Mouse (Mus musculus): Measurements from ENCODE around the gene Cdk14.
A peak's percentile ranks its signal among the peaks of the same experiment; 100 is the strongest.

Cdk14 gene

DNA sequence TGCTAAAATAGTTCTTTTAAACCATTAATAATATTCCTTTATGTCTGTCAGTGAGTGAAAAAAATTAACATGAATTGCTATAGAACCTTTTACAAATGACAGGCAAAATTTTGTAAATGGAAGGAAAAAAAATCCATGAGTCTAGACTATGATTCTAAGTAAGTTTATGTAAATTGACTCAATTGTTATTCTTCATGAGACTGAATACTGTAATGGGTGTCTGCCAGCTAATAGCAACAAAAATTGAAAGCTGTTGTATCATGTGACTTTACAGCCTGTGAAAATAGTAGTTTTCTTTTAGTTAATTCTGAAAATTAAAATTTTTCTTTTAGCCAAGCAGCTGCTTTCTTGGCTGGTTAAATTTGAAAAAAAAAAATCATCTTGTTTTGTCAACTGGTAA, 234.6 kb downstream of the Cdk14 start:
- no peak for DNase-seq (ENCODE audit: low spot score in 2 of 2)

DNA sequence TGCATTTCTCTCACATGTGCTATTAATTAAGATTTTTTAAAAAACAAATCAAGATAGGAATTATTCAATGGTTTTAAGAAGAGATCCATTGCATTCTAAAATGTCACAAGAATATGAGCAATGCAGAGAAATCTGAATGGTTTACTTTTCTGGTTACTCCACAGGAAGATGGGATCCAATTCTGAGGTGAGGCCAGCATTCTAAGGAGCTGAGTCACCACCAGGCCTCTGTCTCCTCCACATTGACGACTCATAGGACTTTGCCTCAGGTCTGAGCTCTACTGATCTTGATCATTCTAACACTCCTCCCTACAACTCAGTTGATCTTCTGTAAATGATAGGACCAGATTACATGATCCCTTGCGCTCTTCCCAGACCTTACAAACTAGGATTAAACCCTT, 239.4 kb downstream of the Cdk14 start:
- DNase-seq (ENCODE audit: low spot score in 2 of 2), result no peak

DNA sequence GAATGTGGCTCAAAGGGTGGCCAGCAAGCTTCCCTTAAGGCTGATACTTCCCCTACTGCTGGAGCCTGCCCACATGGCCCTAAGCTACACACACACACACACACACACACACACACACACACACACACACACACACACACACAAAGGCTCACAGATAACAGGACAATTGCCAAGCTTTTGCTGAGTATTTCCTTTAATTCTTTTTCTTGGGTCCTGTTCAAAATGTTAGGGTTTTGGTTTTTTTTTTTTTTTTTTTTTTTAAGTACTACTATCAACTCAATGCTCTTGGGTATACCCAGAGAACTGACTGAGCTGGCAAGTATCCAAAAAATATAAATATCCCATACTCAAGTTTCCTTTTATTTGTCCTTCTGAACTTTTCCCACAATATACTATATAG, 239.8 kb downstream of the Cdk14 start:
- DNase-seq (ENCODE audit: low spot score in 2 of 2), result no peak

DNA sequence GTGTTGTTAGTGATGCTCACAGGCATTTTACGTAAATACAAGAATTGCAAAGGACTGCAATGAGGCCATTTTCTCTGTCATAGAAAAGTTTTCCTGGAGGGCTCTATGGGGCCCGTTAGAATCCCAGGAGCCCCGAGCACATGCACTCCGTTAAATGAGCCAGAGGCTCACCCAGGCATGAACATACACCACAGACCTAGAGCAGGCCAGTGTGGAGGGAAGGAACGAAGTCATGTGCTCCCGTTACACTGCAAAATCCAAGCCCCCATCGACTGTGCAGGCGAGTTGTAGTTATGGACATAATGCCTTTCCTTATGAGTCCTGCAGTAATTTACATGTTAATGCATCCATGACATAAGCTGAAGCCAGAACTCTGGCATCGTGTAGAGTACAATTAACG, 244.1 kb downstream of the Cdk14 start:
- no peak for DNase-seq (ENCODE audit: low spot score in 2 of 2)

DNA sequence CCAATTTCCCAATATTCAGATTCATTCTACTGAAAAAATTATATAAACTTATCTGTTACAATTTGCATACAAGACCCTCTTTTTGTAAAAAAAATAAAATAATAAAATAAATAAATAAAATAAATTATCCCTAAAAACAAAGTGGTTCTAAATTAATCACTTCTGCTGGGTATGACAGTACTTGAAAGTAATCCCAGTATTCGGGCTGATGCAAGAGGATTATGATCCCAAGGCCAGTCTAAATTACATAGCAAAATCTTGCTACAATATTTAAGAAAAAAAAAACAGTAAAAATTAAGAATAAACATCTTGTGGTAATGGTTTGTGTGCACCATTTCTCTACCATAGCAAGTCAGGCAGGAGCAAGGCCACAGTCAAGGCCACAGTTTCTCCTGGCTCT, 244.5 kb downstream of the Cdk14 start:
- DNase-seq (ENCODE audit: low spot score in 2 of 2), result no peak

DNA sequence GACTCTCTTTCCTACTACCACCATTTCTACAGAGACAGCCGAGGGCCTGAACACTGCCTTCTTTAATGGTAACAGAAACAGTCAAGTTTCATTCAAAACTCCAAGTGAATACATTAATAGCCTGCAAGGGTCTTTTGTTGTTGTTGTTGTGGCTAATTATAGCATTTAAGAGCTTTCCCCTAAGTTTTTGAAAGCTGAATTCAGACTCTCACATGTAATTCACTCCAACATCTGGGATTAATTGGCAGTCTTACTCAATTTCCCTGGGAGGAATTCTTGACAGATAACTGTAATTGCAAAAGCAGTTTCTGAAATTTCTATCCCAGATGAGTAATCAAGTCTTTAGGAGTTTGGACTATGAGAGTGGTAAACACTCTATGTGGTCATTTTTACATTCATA, 245.0 kb downstream of the Cdk14 start:
- no peak for DNase-seq (ENCODE audit: low spot score in 2 of 2)

DNA sequence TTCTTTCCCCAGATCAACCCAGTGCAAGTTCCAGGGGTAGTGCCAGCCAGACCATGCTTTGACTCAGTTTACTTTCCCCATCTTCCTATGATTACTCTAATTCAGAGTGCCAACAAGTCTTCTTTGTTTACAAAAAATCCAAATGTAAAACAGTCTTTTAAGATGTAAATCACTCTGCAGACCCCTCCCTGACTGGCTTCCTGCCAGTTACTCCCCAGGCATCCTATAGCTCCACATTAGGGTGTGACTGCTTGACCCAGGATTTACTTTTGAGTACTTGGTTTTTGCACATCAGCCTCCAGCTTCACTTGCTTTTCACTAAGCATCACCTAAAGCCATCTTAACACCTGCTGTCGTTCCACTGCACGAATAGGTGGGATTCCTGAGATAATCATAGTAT, 254.0 kb downstream of the Cdk14 start:
- no peak for DNase-seq (ENCODE audit: low spot score in 2 of 2)

DNA sequence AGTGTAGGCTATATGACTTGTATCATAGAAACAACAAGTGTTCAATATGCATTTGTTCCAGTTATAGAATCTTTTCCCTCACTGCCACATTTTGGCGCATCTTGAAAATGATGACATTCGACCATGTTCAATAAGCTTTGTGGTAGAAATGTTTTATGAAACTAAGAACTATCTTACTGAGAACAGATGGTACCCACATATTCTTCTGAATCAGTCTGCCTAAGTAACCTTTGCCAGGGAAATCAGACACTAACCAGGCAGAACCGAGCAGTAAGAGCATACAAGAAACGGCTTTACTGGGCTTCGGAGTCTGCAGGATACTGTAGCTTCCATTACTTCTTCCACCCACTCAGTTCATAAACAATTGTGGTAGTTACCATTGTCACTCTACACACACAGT, 255.8 kb downstream of the Cdk14 start:
- DNase-seq (ENCODE audit: low spot score in 2 of 2), result peak in 1 of 2 experiments; percentile 26

DNA sequence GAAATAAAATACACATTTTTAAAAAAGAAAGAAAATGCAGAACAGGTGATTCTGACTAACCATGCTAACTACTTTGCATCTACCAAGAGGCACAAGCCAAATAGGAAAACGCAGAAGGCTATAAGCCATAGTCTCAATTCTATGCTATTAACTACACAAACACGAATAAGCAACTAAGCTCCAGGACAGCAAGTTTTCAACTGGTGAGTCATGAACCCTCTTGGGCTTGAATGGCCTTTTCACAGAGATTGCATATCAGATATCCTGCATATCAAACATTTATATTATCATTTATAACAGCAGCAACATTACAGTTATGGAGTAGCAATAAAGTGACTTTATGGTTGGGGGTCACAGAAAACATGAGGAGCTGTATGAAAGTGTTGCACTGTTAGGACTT, 256.3 kb downstream of the Cdk14 start:
- no peak for DNase-seq (ENCODE audit: low spot score in 2 of 2)

DNA sequence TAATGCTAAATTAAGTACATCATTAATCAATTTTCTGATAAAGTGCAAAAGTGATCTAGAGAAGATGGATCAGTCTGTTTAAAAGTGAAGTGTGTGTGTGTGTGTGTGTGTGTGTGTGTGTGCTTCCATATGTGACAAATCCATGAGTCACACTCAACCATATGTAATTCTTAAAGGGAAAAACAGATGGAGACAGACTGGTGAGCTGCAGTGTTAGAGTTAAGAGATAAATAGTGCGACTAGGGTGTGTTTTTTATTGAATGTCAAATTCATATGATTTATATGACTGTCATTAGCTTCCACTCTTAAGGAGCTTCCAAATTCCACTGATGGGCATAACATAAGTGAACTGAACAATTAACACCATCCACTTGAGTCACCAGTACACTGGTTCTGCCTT, 260.6 kb downstream of the Cdk14 start:
- DNase-seq (ENCODE audit: low spot score in 2 of 2), result peak in 1 of 2 experiments; percentile 30

DNA sequence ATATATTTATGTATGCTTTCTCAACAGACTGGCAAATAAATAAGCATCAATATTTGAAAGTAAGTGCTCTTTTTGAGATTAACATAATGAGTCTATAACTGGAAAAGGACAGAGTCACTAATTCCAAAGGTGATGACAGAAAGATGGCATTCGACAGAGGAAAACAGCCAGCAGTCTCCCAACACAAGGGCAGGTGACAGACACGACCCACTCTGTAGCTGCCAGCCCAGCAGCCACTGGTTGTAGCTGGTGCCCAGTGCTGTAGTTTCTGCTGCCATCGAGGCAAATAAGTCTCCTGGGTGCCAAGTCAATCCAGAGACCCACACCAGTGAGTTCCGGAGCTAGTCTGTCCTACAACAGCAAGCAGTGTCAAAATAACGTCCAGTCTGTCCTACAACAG, 280.3 kb downstream of the Cdk14 start:
- DNase-seq (ENCODE audit: low spot score in 2 of 2), result no peak

DNA sequence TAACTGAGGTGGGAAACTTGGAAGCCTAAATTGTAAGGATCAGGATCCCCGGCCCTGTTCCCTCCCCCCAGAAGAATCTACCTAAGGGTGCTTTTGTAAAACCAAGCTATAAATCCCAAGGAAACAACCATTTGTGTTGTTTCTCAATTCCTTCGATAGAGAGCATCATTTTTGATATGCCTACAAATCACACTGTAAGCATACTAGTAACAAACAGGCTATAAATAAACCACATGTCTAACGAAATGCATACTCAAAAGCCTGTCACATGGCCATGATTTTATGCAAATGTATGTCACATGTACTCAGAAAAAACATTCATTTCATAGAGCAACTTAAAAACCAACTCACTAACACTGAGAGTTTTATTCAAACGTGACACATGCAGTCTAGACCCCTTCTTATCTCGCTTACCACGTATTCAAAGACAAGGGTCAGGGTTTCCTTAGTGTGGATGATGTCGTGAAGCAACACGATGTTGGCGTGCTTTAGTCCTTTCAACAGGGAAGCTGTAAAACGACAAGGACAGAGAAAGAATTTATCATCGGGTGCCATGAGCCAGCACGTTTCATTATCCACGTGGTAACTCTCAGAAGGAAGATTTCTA, 285.1 kb downstream of the Cdk14 start:
- DNase-seq (ENCODE audit: low spot score in 2 of 2), result no peak

DNA sequence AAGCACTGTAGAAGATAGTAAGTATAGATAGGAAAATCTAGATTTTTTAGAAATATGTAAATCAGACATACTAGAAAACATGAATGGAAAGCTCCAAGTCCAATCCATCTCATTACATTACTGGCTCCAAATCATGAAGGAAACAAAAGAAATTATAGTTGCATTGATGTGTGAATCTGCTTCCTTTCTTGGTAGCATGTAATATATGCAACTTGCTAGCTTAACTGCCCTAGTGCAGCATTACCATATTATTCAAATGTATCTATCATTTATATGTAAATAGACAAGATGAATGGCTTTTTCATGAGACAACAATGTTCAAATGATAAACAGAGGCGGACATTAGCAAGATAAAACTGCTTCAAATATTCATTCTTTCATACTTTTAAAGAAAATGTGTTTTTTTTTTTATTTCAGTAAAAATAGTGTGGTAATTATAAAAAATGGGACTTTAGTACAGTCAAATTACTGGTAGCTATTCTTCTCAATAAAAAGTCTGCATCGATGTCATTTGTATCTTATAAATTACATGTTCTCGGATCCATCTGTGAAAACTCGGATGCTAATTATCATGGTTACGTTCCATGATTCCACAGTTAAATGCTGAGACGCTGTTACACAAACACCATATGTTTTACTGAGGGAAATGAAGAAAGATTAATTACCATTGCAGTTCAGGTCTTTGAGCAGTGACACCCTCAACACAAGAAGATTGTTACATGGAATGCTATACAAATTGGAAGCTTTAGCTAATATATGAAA, 285.8 kb downstream of the Cdk14 start:
- no peak for DNase-seq (ENCODE audit: low spot score in 2 of 2)

DNA sequence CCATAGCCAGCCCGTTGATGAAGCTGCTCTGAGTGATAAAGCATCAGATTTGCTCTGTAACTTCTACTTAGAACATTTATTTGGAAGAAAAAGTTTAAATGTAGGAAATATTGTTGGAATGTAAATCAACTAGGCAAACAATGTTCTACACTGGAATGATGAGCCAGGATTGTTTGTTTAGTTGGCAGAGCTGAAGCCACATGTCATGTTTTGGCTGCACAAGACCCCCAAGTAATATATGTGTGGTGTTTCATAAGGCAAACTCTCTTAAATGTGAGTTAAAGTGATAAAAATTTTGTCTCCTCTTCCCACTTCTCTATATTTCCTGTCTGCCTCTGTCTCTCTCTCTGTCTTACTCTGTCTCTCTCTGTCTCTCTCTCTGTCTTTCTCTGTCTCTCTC, 291.3 kb downstream of the Cdk14 start:
- DNase-seq (ENCODE audit: low spot score in 2 of 2), result no peak

DNA sequence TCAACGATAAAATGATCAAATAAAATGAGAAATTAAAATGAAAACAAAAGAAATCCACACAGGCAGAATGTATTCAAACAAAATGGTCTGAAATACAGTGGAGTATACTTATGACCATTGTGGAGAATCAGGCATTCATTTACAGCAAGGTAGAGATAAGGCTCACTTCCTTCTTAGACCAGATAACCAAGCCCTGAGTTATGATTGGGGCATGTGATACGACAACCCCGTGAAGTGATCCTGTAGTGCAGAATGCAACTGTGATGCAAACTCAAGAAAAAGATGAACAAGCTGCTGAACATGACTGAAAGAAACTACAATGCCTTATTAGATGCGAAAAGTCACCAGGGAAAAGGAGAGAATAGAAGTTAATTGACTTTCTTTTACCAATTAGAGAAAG, 295.5 kb downstream of the Cdk14 start:
- DNase-seq (ENCODE audit: low spot score in 2 of 2), result no peak

DNA sequence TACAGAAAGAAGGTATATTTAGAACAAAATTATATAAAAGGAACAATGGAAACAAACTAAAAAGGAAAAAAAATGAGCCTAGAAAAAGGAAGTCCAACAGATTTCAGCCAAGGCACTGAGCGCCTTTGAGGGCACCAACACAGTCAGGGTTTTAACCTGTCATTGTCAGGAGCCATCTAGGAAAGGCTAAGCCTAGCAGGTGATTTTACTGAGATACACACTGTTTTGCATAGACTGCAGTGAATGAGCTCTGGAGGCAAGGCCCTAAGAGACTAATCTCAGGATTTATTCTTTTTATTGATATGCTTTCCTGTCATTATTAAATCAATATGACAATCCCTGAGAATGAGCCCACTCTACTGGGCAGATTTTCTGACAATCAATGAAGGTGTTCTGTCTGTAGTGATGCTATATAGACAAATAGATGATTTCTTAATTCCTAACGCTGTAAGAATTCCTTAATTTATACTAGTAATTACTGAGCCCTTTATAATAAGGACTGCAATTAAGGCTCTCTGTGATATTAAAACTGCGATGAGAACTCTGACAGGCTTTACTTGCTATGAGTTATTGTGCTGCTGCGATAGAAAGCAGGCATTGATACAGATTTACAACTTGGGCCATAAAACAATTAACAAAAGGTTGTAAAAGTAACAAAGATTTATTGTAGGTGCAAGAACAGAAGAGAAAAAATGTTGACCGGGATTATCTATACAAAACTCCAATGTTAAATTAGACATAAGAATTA, 303.2 kb downstream of the Cdk14 start:
- DNase-seq (ENCODE audit: low spot score in 2 of 2), result no peak

DNA sequence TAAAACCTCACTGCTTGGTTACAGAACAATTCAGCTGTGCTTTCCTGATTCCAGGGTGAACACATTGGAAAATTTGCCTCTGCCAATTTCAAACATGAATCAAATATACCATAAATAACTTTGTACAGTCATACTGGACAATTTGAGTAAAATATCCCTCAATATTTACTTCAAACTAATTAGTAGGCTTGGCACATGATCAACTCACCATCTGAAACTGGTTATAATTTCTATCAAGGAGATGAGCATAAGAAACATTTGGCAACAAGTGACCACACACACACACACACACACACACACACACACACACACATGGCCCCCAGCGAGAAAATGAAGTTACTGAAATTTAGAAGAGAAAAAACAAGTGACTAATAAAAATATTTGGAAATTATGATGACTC, 304.6 kb downstream of the Cdk14 start:
- no peak for DNase-seq (ENCODE audit: low spot score in 2 of 2)

DNA sequence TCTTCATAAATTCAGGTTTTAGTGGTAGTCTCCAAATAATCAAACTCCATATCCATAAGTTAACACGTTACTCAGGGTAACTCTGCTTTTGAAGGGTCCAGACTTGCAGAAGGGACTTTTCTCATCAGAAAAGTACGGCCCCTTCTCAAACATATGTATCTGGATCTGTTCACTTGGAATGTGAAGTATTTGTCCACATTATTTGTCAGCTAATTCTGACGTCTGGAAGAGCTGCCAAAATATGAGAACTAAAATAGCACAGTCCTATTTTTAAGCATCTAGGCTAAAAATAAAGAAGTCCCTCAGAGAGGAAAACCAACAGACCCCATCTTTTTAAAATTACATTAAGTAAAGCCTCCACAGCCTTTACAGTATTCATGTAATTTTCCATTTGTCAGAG, 310.5 kb downstream of the Cdk14 start:
- DNase-seq (ENCODE audit: low spot score in 2 of 2), result no peak

DNA sequence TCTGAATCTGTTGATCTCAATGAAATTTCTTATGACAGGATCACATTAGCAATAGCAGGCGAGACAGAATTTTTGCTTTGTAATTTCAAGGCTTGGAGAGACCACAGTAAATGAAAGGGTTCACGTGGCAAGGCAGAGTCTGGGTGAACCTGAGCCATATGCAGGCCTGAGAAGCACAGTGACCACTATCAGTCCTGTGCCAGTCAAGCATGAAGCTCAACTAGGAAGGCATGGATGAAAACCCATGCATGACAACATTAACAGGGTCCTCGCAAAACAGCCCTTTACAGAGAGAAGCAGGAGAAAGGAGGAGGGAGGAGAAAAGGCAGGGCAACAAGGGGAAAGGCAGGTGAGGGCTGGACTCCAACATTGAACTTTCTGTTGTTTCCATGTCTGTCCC, 311.1 kb downstream of the Cdk14 start:
- DNase-seq (ENCODE audit: low spot score in 2 of 2), result no peak

DNA sequence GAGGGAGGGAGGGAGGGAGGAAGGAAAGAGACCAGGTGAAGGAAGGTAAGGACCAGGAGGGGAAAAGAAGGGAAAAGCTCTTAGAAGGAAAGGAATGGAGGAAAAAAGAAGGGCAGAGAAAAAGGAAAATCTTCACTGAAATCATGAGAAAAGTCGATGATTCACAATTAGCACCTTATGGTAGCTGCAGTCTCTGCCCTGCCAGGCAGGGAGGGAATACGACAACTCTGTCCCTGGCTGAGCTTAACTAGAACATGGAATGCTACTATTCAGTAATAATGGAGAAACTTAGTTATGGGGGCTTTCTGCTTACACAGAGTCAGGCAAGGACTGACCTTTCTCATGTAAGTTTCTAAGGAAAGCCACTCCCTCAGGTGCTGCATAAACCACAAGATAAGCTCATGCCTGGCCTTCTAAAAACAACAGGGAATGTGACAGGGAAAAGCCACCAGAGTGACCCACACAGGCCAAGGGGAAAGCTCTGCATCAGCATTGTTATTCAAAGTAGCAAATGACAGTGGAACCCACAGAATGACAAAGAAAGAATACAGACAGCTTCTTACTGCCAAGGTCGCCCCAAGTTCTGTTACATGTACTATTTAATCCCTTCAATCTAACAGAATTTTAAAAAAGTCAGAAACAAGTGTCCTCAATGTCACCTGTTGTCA, 323.7 kb downstream of the Cdk14 start:
- no peak for DNase-seq (ENCODE audit: low spot score in 2 of 2)

DNA sequence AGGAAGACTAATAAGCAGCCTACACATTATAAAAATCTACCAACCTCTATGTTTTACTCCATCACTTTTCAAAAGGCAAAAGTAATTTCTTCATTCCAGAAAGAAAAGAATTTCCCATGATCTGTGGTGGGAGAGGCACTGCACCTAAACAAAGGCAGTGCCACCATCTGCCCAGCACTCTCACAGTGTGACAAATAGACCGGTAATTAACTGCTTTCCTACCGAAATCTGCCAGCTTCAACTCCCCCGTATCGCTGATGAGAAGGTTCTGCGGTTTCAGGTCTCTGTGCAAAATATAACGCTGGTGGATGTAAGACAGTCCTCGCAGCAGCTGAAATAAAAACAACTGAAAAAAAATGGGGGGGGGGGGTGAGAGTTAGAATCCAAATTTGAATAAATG, 327.4 kb downstream of the Cdk14 start:
- DNase-seq (ENCODE audit: low spot score in 2 of 2), result peak in 1 of 2 experiments; percentile 29

DNA sequence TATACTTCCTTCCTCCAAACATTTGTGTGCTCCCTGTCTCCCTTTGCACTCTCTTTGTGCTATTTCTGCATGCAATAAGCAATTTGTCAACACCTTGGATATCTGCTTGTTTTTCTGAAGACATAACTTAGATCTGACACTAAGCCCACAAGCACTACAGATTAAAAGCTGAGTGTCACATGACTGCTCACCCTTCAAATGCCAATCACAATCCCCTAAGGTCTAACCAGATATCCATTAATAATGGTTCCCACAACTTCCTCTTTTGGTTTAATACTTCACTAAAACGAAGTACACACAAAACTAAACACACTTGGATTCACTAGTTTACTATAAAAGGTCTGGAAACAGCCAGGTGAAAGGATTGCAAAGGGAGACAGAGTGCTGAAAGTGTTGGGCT, 348.6 kb downstream of the Cdk14 start:
- no peak for DNase-seq (ENCODE audit: low spot score in 2 of 2)

DNA sequence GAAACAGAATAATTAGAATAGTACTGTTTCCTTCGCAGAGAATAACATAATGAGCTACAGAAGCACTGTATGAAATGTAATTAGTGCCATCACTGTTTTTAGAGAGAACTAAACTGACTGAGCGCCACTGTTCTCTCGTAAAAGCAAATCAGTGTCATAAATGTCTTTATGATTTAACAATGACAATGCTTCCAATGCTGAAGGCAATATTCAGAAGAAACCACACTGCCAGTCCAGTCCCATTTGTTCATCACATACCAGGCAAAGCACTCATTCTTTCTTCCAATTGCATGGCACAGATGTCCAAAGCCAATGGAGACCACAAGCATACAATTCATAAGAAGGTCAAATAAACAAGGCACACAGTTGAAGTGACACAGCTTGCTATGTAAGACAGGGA, 355.4 kb downstream of the Cdk14 start:
- DNase-seq (ENCODE audit: low spot score in 2 of 2), result no peak

Data from frontal cortex, postnatal 36 days (tissue).